Mouse (Mus musculus) intestine, embryonic 14.5 days (tissue): ENCODE measurements around the gene Rapgef5. TPM values are rescaled to one million over a fixed set of nuclear protein-coding genes. Genes with fewer than 3 reads are reported as not detected.

Experiments
- ATAC-seq: fragments of 200-750 bp; cut with Nextera tagmentation; replicated peaks from 2 replicates; pipeline ENCODE4 v1.8.0; 2017; ENCODE audit warnings: low read depth, moderate number of reproducible peaks, moderate TSS enrichment, moderate library complexity; ENCODE audit not compliant: low FRiP score, low TSS enrichment
- DNase-seq: peaks from one replicate; pipeline ENCODE4 v3.0.0-alpha.2; 2018; ENCODE audit warnings: low spot score
- H3K27ac ChIP-seq: fragments of 300-500 bp; sonication (generic); 2 replicates; pipeline ENCODE4 v1.5.1; 2014; ENCODE audit warnings: low read depth, mild to moderate bottlenecking, control low read depth
- H3K27me3 ChIP-seq: fragments of 300-500 bp; sonication (generic); replicated peaks from 2 replicates; pipeline ENCODE4 v1.6.1; 2014; ENCODE audit warnings: low read length, control low read depth; ENCODE audit not compliant: control insufficient read depth, insufficient read depth
- H3K36me3 ChIP-seq: fragments of 300-500 bp; sonication (generic); 2 replicates; pipeline ENCODE4 v1.6.1; 2014; ENCODE audit warnings: low read length, control low read depth; ENCODE audit not compliant: control insufficient read depth, insufficient read depth
- H3K4me1 ChIP-seq: fragments of 300-500 bp; sonication (generic); replicated peaks from 2 replicates; pipeline ENCODE4 v1.6.1; 2014; ENCODE audit warnings: low read length, control low read depth, mixed read lengths; ENCODE audit not compliant: control insufficient read depth, insufficient read depth
- H3K4me2 ChIP-seq: fragments of 300-500 bp; sonication (generic); 2 replicates; pipeline ENCODE4 v1.6.1; 2014; ENCODE audit warnings: low read length
- H3K4me3 ChIP-seq: fragments of 300-500 bp; sonication (generic); 2 replicates; pipeline ENCODE4 v1.5.1; 2014; ENCODE audit warnings: low read depth, low read length, control low read depth, mixed read lengths
- H3K9ac ChIP-seq: fragments of 300-500 bp; sonication (generic); 2 replicates; pipeline ENCODE4 v1.6.1; 2014; ENCODE audit warnings: mild to moderate bottlenecking, low read length
- H3K9me3 ChIP-seq: fragments of 300-500 bp; sonication (generic); 2 replicates; pipeline ENCODE4 v1.6.1; 2016; ENCODE audit warnings: low read length, control low read depth; ENCODE audit not compliant: control insufficient read depth
- WGBS: fragments of 180-500 bp; shearing (Covaris S2); extraction: QIAGEN DNeasy Blood & Tissue Kit; methylation state at CpG from one replicate; pipeline ENCODE4 v1.1.7; 2014; 5-methylcytosine and 5-hydroxymethylcytosine counted together
- polyA plus RNA-seq: library from polyadenylated mRNA; unstranded; fragments of >200 nt; fragmentation: Nextera tagmentation; extraction: Ambion mirVana; gene quantifications from 2 replicates; pipeline ENCODE4 v1.2.1, GENCODE M21; 2014

Gene Rapgef5
- polyA plus RNA-seq, 1 experiment from 2014 or later, result 8.4 TPM

GRCm38 (mm10) chr12:117678916-117679315, 162.6 kb downstream of the Rapgef5 start:
- ATAC-seq (no peak), DNase-seq (no peak)
- Histone ChIP-seq H3K4me2 (no peak overlapping the region), H3K4me1 (0 out of 2 replicates have a peak, but pooled peaks cover 5% of the 10 kb centered on the region), H3K9me3 (no peaks in the 10 kb centered on the region), H3K36me3 (no peaks in the 10 kb centered on the region), H3K27ac (no peak overlapping the region), H3K27me3 (no peaks in the 10 kb centered on the region), H3K9ac (no peak overlapping the region), H3K4me3 (no peak overlapping the region)
- 72% methylated on average over 3 of the region's 3 CpGs for WGBS

GRCm38 (mm10) chr12:117679795-117680194, 163.5 kb downstream of the Rapgef5 start:
- 41% methylated on average over 4 of the region's 4 CpGs for WGBS
- DNase-seq, result no peak
- 0 out of 2 replicates have a peak, but pooled peaks have one; percentile 27 for ATAC-seq

GRCm38 (mm10) chr12:117681273-117681672, 165.0 kb downstream of the Rapgef5 start:
- Histone ChIP-seq H3K27ac (no peak overlapping the region), H3K36me3 (no peaks in the 10 kb centered on the region), H3K9me3 (no peaks in the 10 kb centered on the region), H3K4me2 (no peak overlapping the region), H3K9ac (no peak overlapping the region), H3K27me3 (no peaks in the 10 kb centered on the region), H3K4me1 (0 out of 2 replicates have a peak, but pooled peaks cover 5% of the 10 kb centered on the region), H3K4me3 (no peak overlapping the region)
- WGBS, result 73% methylated on average over 4 of the region's 4 CpGs
- no peak for DNase-seq
- no peak for ATAC-seq

More at GRCm38 (mm10) chr12:117679795-117680194, 163.5 kb downstream of the Rapgef5 start:
- Histone ChIP-seq H3K27ac (no peak overlapping the region), H3K4me3 (no peak overlapping the region), H3K36me3 (no peaks in the 10 kb centered on the region), H3K4me2 (no peak overlapping the region), H3K9me3 (no peaks in the 10 kb centered on the region), H3K27me3 (no peaks in the 10 kb centered on the region), H3K9ac (no peak overlapping the region), H3K4me1 (0 out of 2 replicates have a peak, but pooled peaks cover 5% of the 10 kb centered on the region)

GRCm38 (mm10) chr12:117683377-117683776, 167.1 kb downstream of the Rapgef5 start:
- no peaks in the 10 kb centered on the region for H3K9me3 ChIP-seq

GRCm38 (mm10) chr12:117683984-117684383, 167.7 kb downstream of the Rapgef5 start:
- ATAC-seq (no peak), DNase-seq (no peak)
- WGBS, result 49% methylated on average over 3 of the region's 3 CpGs
- H3K27me3 ChIP-seq, result no peaks in the 10 kb centered on the region
- no peaks in the 10 kb centered on the region for H3K36me3 ChIP-seq
- no peak overlapping the region for H3K9ac ChIP-seq
- no peaks in the 10 kb centered on the region for H3K9me3 ChIP-seq
- H3K4me3 ChIP-seq, result no peak overlapping the region
- 0 out of 2 replicates have a peak, but pooled peaks cover 5% of the 10 kb centered on the region for H3K4me1 ChIP-seq
- no peak overlapping the region for H3K27ac ChIP-seq
- H3K4me2 ChIP-seq, result no peak overlapping the region

More at GRCm38 (mm10) chr12:117683377-117683776, 167.1 kb downstream of the Rapgef5 start:
- ATAC-seq (no peak), DNase-seq (no peak)
- Histone ChIP-seq H3K27ac (no peak overlapping the region), H3K27me3 (no peaks in the 10 kb centered on the region), H3K4me2 (no peak overlapping the region), H3K4me3 (no peak overlapping the region), H3K4me1 (0 out of 2 replicates have a peak, but pooled peaks cover 5% of the 10 kb centered on the region), H3K36me3 (no peaks in the 10 kb centered on the region), H3K9ac (no peak overlapping the region)
- 70% methylated on average over 2 of the region's 2 CpGs for WGBS

GRCm38 (mm10) chr12:117684788-117685187, 168.5 kb downstream of the Rapgef5 start:
- Histone ChIP-seq H3K4me3 (no peak overlapping the region), H3K9me3 (no peaks in the 10 kb centered on the region), H3K27ac (no peak overlapping the region), H3K9ac (no peak overlapping the region), H3K27me3 (no peaks in the 10 kb centered on the region), H3K4me2 (no peak overlapping the region), H3K36me3 (no peaks in the 10 kb centered on the region), H3K4me1 (0 out of 2 replicates have a peak, but pooled peaks cover 2% of the 10 kb centered on the region)
- DNase-seq (no peak), ATAC-seq (no peak)
- 35% methylated on average over 3 of the region's 3 CpGs for WGBS

GRCm38 (mm10) chr12:117685336-117685735, 169.1 kb downstream of the Rapgef5 start:
- H3K27ac ChIP-seq, result no peak overlapping the region
- no peak overlapping the region for H3K4me2 ChIP-seq
- no peak overlapping the region for H3K4me3 ChIP-seq
- no peaks in the 10 kb centered on the region for H3K4me1 ChIP-seq
- DNase-seq (no peak), ATAC-seq (no peak)
- no peaks in the 10 kb centered on the region for H3K27me3 ChIP-seq
- H3K9me3 ChIP-seq, result no peaks in the 10 kb centered on the region
- H3K9ac ChIP-seq, result no peak overlapping the region
- H3K36me3 ChIP-seq, result no peaks in the 10 kb centered on the region

GRCm38 (mm10) chr12:117686732-117687131, 170.5 kb downstream of the Rapgef5 start:
- ATAC-seq (no peak), DNase-seq (no peak)
- Histone ChIP-seq H3K4me2 (no peak overlapping the region), H3K4me3 (no peak overlapping the region), H3K4me1 (no peaks in the 10 kb centered on the region), H3K36me3 (no peaks in the 10 kb centered on the region), H3K27ac (no peak overlapping the region), H3K9ac (no peak overlapping the region), H3K27me3 (no peaks in the 10 kb centered on the region), H3K9me3 (no peaks in the 10 kb centered on the region)
- WGBS, result 76% methylated on average over 3 of the region's 3 CpGs
